Mouse (Mus musculus) megakaryocyte, embryonic 14.5 days (primary cell): ENCODE data around the gene Dnajb11.

Experiments used
- FLI1 ChIP-seq: IDR thresholded peaks from 2 replicates; pipeline ENCODE4 v1.6.1; 2012; ENCODE audit warnings: low read length, inconsistent platforms, mixed read lengths
- GATA1 ChIP-seq: IDR thresholded peaks from 3 replicates; pipeline ENCODE4 v1.6.1; 2012; ENCODE audit warnings: mixed read lengths, low read length, inconsistent platforms, borderline replicate concordance

- TF ChIP-seq GATA1, result no peak
- TF ChIP-seq FLI1, result no peak
Measured at GRCm38 (mm10) chr16:22888835-22889234, 31.2 kb downstream of the Dnajb11 start.
